Mouse (Mus musculus): ENCODE results near the gene Zfand2a.

Gene Zfand2a

GRCm38 (mm10) chr5:139425198-139425597 is 59.2 kb downstream of the Zfand2a start:
- no peak for TF ChIP-seq GATA4 (IDR thresholded peaks at IDR 0.05; ENCODE audit: insufficient replicate concordance, low read length)

- TF ChIP-seq GATA4 (IDR thresholded peaks at IDR 0.05; ENCODE audit: insufficient replicate concordance, low read length): no peak
Measured at GRCm38 (mm10) chr5:139423026-139423865, 61.1 kb downstream of the Zfand2a start, which contains the start of gene Gper1. Gper1 (plus strand) TSS chr5:139423151.

All from liver, adult (tissue).